Mouse (Mus musculus) layer of hippocampus, postnatal 10 days (tissue): Measurements from ENCODE around the gene Pold1. TPM values are rescaled to one million over a fixed set of nuclear protein-coding genes. Genes with fewer than 3 reads are reported as not detected.

Source experiments
- DNase-seq, 2 experiments: peaks; one replicate each; pipeline ENCODE4 v3.0.0; 2021; ENCODE audit warnings: low spot score in 2 of 2
- total RNA-seq, 2 experiments: library from RNA; stranded (reverse); gene quantifications; 2 replicates each; pipeline ENCODE4 v1.2.3; 2021

Pold1 gene
- total RNA-seq, 2 experiments from 2014 or later, result 10.3 to 13.6 TPM

DNA sequence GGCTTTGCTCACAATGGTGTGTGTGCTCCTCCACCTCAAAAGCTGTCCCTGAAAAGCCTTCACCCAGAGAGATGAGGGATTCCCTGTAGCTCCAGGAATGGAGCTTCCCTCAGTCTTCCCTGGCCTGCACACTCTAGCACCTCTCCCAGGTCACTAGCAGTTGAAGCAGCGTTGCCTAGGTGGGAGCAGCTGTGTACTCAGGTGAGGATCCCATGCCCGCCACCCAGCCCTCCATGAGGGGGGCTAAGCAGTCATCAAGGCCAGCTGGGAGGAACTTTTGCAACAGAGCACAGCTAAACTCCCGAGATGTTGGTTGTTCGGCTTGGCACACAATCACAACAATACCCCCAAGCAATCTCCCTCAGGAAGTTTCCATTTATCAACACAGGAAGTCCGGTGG is 34.1 kb upstream of the Pold1 start:
- DNase-seq, result no peak

DNA sequence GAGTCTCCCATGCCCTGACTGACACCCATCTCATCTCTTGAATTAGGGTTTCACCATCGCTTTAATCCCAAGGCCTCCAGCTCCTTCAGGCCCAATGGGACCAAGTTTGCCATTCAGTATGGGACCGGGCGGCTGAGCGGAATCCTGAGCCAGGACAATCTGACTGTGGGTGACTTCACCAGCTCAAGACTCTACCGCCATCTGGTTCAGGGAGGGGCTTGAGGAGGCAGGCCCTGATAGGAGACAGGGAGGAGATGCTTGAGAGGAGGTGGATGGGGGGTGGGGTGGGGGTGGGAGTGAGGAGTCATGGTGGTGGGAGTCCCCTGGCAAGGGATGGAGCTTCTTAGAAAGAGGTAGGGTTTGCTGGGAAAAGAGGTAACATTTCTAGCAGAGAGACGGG is 33.0 kb upstream of the Pold1 start:
- DNase-seq, result no peak

DNA sequence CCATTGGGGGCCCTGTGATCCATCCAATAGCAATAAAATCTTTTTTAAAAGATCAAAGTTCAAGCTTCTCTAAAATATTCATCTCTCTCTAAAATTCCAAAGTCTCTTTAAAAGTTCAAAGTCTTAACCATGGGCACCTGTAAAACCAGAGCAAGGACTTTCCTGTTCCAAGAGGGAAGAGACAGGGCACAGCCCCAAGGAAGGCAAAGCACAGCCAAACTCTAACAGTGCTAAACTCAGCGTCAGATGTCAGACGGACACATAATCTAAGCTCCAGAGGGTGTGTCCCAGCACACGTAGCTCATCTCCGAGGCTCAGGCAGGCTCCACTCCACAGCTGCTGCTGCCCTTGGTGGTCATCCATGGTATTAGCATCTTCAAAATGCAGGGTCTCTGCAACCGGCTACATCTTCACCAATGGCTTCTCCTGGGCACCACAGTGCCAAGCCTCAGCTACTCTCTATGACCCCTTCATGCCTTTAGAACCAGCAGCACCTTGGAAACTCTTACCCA is 27.7 kb upstream of the Pold1 start:
- DNase-seq, result no peak

DNA sequence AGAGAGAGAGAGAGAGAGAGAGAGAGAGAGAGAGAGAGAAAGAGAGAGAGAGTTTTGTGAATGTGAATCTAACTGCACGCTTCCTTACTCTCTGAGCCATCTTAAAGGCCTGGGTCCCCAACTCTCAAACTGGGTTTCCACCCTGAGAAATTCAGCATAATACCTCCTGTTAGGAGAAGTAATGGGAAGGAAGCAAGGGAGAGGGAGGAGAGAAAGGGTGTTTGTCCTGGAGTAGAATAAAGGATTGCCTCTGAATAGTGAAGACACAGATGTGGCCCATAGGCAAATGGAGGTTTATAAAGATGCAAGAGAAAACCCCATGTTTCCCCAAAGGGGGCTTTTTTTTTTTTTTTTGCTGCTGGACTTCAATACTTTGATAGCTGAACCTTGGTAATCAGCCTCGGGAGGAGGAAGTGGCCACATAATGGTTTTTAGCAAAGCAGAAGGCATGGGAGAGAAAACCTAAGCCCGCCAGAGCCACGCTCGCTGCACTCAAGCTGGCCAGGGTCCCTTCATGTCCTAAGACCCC is 24.4 kb upstream of the Pold1 start:
- DNase-seq, result no peak

DNA sequence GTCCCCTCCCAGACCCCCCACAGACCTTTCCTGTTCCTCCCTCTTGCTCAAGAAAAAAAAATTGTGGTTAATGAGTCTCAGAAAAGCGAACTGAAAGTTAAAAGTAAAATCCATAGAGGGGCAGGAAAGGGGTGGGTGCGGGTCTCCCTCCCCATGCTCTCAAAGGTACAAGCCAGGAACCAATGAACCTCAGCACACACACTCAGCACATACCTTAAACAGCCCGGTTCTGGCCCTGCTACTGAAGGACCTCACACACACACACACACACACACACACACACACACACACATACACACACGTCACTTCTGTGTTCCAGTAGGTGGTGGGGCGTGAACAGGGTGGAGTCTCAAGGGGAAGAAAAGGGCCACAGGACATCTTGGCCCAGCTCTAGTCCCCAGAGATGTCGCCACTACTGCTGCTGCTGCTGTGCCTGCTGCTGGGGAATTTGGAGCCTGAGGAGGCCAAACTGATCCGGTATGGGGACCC is 23.6 kb upstream of the Pold1 start, which contains the start of gene Napsa:
Gene Napsa (plus strand): TSS at position 168 of the 489 bp plus-strand sequence.
- no peak for DNase-seq

DNA sequence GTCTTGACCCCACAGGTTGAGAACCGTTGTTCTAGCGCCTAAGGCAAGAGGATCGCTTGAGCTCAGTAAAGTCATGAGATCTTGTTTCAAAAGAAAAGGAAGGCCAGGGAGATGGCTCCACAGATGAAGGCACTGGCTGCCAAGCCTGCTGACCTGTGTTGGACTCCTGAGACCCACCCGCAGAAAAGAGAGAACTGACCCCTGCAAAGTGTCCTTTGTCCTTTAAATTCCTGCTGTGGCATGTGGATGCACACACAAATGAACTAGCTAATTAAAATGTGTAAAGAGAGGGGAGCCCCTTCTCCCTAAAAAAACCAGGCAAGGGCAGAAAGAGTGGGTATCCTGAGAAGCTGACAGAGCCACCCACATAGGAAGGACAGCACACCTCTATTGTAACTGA is 23.2 kb upstream of the Pold1 start:
- DNase-seq, result no peak

DNA sequence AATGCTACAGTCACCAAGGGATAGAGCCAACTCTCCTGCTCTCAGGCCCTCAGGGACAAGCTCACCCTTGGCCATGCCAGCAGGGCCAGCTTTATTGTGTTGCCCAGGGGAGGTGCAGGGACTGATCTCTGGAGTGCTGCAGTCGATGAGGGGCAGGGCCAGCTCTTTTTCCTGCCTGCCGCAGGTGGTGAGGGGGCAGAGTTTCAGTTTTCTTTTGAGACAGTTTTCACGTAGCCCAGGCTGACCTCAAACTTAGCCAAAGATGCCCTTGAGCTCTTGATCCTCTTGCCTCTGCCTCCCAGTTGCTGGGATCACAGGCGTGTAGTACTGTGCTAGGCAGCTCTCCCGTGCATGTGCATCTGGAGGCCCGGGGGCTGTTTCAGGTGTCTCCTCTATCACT is 22.3 kb upstream of the Pold1 start:
- no peak for DNase-seq

DNA sequence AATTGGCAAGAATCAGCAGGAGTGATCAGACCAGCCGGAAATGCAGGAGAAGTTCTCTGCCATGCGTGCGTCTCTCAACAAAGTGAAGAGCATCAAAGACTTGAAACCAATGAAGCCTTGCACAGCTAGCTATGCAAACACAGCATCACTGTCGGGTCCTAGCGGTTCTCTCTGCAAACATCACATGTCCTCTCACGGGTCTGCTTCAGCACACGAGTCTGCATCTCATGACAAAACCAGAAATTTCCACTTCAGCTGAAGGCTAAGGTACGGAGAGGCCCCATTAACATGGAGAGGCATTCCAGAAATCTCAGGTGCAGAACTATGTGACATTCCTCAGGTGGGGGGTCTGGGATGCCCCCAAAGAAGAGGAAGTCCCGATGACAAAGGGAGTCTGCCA is 20.2 kb upstream of the Pold1 start:
- DNase-seq, result no peak

DNA sequence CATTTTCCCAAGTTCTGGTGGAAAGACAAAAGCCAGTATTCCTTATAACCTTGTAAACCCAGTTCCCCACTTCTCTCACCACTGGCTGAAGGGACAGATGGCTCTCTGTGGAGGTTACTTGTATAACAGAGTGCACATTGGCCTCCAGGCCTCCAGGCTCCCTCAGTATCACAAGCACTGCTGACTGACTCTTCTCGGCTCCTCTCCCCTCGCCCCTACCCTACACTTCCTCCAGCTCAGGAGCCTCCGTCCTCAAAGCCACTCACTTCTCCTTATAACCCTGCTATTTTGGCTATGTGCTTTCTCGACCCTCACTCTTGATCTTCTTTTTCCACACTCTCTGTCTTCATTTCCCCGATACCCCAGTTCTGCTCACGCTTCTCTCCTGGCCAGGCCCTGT is 16.8 kb upstream of the Pold1 start:
- DNase-seq, result no peak

DNA sequence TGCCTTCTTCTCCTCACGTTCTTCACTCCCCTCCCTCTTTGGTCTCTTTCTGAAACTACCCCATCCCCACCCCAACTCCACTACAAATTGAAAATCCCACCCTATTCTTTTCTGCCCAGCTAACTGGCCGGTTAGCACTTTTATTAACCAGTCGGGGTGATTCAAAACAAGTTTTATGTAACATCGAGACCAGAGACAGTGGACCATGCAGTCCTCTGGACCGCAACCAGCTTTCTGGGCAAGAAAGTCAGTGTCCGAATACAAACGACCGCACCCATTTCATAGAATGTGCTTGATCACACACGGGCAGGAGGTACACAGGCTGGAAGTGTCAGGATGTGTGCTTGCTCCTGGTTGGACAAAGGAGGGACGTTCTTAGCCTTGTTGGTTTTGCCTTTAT is 15.8 kb upstream of the Pold1 start:
- DNase-seq, result no peak

DNA sequence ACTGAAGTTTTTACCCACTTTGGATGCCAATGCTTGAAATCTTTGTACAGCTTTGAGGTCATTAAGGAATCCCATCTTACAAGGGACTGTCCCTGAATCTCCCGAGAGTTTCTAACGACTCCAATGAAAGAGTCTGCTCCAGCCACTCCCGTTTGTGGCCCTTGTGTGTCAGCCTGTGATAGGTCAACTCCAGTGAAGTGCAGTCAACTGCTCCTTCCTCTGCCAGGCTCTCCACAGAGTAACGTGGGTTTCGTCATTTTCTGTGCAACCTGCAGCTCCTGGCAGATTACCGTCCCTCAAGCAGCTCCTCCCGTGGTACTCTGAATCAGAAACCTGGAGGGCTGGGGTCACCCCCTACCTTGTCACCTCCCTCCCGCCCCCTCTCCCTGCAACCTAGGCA is 14.6 kb upstream of the Pold1 start:
- no peak for DNase-seq

DNA sequence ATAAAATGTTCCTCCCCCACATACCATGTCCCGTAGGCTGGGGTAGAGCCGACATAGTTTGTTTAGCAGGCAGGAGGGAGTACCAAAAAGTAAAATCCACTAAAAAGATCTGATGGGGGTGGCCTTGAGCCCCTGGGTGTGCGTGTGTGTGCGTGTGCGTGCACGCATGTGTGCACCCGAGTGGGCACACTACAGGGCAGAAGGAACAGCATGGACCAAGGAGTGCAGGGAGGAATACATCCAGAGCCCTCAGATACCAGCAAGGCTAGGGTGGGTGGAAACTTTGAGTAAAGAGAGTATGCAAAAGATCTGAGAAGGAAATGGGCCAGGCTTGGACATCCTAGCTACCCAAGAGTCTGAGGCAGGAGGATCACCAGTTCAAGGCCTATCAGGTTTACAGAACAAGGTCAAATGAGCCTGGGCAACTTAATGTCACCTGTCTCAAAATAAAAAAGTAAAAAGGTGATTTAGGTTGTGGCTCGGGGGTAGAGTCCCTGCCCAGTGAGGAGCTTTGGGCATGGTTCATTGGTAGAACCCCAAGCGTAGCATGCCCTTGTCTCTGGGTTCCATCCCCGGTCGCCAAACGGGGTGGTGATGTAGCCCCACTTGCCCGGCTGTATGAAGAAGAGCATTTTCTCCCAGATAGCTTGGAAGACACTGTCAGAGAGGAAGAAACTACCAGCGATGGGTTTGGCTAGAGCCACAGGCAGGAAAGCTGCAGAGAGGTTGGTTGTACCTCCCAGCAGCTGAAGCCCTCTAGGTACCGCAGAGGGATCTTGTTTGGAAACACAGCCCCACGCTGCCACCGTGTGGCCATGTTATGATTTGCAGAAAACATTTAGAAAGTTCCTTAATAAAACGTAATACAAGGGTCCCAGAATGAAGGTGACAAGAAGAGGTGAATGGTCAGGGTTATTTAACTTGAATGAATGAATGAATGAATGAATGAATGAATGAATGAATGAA is 12.1 kb upstream of the Pold1 start:
- DNase-seq, result peak; percentile 86

DNA sequence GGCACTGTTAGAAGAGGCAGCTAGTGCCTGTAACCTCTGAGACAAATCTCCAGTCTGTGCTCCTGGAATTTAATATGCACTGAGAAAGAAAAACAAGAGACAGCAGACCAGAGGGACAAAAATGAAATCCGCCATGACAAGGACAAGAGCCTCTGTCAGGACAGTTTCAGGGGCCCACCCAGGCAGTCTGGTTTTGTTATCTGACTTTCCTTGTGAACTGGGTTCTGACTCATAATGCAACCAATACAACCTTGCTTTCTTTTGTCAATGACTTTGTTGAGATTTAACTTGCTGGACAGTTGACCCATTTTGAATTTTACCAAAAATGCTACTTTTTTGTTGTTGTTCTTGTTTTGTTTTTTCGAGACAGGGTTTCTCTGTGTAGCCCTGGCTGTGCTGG is 9.0 kb upstream of the Pold1 start:
- no peak for DNase-seq

DNA sequence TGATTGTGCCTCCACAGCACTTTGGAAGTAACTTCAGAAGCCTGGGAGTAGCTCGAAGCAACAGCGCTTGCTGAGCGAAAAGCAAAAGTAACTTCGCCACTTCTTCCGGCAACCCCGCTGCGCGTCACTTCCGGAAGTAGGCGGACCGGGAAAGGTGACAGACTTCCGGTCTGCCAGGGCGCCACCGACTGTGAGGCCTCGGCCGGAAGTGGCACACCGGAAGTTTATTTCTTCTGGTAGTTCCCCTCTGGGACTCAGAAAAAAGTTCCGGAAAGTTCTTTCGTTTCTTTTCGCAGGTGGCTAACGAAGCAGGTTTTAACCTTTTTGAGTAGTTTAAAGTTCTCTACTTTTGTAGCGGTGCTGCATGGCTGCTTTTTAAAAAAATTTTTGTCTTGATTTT is 5.2 kb upstream of the Pold1 start, which contains the start of gene Nr1h2:
Gene Nr1h2 (minus strand): TSS at position 126 of the 400 bp plus-strand sequence.
- DNase-seq, result peak; percentile 94 to 95

DNA sequence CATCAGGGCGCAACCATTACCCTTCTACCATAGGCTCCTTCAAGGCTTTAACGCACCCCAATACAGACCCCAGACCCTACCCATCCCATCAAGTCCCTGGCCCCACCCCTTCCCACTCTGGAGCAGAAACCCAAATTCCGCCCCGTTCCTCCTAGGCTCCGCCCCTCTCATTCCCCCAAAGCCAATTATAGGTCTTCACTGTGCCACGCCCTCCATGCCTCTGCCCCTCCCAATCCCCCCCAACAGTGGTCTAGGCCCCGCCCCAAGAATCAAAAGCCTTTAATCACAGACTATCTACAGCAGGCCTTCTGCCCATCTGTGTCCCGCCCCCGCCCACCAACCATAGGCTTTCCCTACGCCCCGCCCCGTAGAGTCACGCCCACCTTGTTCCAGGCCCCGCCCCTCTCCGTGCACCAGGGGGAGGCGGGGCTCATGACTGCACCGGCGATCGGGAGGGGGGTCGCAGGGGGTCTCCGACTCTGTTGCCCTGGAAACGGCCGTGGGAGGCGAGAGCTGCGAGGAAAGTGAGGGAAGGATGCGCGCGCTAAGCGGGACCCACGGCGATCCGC is 4.6 kb upstream of the Pold1 start:
- DNase-seq, result peak; percentile 78 to 83

DNA sequence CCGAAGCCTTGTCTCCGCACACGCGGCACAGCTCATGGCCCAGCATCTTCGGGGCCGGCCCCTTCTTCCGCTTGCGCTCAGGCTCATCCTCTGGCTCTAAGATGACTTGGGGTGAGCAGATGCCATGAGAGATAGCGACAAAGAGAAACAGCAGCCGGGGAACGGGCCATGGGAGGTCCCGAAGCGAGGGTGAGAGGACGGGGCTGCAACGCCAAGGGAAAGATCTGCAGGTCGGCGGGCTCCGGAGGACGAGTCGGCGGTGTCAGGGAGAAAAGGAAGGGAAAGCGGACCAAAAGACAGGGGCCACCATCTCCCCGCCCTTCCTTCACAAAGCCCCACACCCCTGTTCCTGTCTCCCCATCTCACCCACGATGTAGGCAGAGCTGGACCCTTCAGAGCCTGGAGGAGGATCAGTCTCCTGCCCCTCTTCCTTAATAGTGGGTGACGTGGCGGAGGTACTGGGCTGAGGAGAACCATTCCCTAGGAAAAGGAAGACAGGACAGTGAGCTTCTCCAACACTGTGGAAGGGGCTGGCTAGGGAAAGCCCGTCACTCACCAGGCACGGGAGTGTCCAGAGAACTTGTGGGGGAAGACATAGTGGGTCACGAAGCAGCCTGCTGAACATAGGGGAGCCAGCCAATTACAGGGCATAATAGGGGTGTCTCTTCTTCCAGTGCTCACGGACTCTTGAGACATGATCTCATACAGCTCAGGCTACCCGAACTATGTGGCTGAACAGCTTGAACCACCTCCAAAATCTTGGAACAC is 3.7 kb upstream of the Pold1 start:
- DNase-seq, result no peak

DNA sequence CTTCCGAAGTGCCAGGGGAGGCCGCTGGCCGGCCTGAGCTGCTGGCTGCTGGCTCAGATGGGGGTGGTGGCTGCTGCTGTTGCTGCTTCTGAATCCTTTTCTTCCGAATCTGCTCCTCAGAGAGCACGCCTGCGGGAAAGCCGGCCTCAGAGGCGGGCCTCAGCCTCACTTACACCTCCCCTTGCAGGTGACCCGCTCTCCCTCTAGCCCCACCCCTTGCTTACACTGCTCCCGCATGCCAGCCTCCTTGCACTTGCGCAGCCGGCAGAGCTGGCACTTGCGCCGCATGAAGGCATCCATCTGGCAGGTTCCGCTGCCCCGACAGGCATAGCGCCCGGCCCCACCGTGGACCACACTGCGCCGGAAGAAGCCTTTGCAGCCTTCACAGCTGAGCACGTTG is 3.1 kb upstream of the Pold1 start:
- peak in 1 of 2 experiments; percentile 41 for DNase-seq

DNA sequence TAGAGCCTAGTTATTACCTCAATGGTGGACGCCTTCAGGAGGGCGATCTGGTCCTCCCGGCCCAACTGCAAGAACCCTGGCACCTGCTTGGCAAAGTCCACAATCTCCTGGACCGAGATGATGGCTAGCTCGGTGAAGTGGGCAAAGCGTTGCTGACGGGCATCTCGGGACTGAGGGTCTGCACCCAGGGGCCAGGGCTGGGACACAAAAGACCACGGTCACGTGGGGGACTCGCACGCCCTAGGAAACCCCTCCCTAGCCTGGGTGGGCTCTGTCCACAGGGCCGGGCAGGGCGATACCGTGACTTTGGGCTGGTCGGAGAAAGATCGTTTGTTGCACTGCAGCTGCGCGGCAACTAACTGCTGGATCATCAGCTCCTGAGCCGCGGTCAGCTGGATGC is 2.7 kb upstream of the Pold1 start:
- no peak for DNase-seq

DNA sequence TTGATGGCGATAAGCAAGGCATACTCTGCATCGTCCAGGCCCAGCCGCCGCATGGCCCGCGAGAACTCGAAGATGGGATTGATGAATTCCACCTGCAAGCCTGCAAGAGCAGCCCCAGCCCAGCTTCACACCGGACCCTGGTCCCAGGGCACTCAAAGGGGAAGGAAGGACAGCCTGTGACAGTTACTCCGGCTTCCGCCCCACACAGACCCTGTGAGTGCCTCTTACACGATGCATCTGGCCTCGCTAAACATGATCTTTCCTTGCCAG is 1.7 kb upstream of the Pold1 start:
- no peak for DNase-seq

DNA sequence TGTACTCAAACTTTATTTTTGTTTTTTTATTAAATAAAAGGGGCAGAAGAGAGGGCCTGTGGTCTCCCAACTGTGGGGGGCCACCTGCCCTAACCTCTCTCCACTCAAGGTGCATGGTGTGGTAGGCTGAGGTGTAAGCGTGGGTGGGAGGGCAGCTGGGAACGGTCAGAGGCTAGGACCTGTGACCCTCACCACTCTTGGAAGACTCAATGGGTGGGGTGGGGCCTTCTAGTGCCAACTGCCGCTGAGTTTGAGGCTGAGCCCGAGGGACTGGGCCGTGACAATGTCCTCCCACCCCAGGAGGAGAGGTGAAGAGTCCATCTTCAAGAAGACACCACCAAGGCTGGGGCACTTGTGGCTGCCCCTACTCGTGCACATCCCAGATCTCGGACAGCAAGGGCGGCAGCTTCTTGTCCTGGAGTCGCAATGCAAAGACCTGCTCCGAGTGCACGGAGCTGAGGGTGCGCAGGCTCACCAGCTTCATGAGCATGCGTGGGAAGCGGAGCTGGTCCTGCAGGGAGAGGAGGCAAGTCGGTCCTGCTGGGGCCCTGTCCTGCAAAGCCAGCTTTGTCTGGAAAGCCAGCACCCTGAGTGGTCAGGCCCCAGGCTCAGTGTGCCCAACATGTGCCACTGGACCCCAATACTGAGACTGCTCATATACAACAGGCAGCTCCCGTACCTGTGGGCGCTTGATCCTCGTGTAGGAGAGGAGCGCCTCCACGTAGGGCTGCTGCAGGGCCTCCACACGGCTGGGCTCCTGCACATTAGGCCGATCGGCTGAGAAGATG is 1.2 kb upstream of the Pold1 start:
- no peak for DNase-seq

DNA sequence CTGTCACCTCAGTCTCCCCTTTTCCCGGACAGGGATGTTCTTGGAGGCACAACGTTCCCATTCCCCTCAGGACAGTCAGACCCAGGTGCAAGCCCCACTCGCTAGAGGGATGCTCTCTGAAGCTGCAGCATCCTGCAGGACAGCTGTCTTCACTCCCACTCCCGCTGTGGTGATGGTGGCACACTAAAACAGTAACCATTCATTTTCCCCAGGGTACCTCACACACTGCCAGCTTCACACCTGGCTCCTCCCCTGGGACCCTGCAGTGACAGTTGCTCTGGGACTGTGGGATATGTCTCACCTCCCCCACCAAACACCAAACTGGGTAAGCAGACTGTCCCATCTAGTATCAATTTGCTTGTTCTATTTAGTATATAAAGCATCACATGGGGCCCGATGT is 924 bp downstream of the Pold1 start:
- no peak for DNase-seq
